ENCODE assay signal across 17 mouse cellular contexts in the genomic region with DNA sequence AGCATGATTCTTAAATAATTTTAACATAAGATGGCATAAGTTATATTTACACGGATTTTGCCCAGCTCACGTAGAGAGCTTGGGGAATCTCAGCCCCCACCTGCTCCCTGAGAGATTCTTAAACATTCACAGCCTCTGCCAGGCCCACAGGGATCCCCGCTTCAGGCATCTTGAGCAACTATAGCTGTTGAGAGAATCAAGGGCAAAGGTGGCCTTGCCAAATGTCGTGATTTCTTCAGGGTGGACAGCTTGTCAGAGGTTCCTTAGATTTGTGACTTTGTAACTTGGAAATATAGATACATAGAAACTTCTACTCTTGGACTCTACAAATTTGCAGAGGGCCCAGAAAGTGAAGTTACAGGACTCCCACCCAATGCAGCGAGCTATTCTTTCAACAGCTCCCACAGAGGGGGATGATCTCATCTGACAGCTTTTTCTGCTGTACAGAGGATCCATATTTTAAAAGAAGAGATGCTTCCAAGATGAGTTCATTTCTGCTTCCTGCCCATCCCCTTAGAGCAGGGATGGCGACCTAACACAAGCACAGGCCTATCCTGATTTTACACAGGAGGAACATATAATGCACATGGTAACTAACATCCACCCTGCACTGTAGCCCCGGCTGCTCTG. TPM values are rescaled to one million over a fixed set of nuclear protein-coding genes. Genes with fewer than 3 reads are reported as not detected.
DNase-seq lines count a peak whose midpoint lies in the region; ATAC-seq lines count a peak whose summit lies in the region.
"Had no signal": no experiment of that assay in that cellular context is flagged by ENCODE, and none has a peak within 500 bp of the region (broad histone marks: within the 10 kb centered on the region; RNA-seq: fewer than 3 reads in every experiment).

No protein-coding gene starts in this region.

- DNase-seq in forebrain, embryonic 11.5 days (ENCODE audit: low spot score): peak; percentile 47
- no peak for DNase-seq in forebrain, embryonic 14.5 days (ENCODE audit: low spot score)
- no peak for DNase-seq in kidney, postnatal 10 days
- peak; percentile 92 for DNase-seq in adipocyte (ENCODE audit: low spot score)
- DNase-seq in limb, embryonic 10.5 days (ENCODE audit: low spot score): no peak
- no peak for DNase-seq in cerebellum, postnatal 14 days
- DNase-seq in spleen, postnatal 14 days (ENCODE audit: low spot score in 2 of 2): no peak
- DNase-seq: cerebellum, adult 2 months; kidney, adult 18-20 months; lung, adult 2 months had no signal

- no peak overlapping the region for H3K27ac ChIP-seq in forebrain, embryonic 11.5 days (ENCODE audit: low read depth, low read length)
- H3K27ac ChIP-seq in forebrain, embryonic 14.5 days (ENCODE audit: low read depth, low read length): no peak overlapping the region
- H3K27ac ChIP-seq in kidney, embryonic 15.5 days: 0 out of 2 replicates have a peak overlapping the region, but pooled peaks have one; percentile 48
- H3K27ac ChIP-seq in limb, embryonic 10.5 days: peak overlapping the region; percentile 96

- no peaks in the 10 kb centered on the region for H3K36me3 ChIP-seq in forebrain, embryonic 11.5 days (ENCODE audit: control insufficient read depth, insufficient read depth, low read length)
- no peaks in the 10 kb centered on the region for H3K36me3 ChIP-seq in forebrain, embryonic 14.5 days (ENCODE audit: control insufficient read depth, insufficient read depth, low read length)
- no peaks in the 10 kb centered on the region for H3K36me3 ChIP-seq in kidney, embryonic 15.5 days
- peaks cover 58% of the 10 kb centered on the region for H3K36me3 ChIP-seq in limb, embryonic 10.5 days
- H3K36me3 ChIP-seq: neural tube, embryonic 15.5 days had no signal

- H3K4me2 ChIP-seq in forebrain, embryonic 11.5 days (ENCODE audit: low read depth, low read length, severe bottlenecking): no peak overlapping the region
- no peak overlapping the region for H3K4me2 ChIP-seq in forebrain, embryonic 14.5 days (ENCODE audit: low read length)
- H3K4me2 ChIP-seq in kidney, embryonic 15.5 days: no peak overlapping the region
- H3K4me2 ChIP-seq: heart, embryonic 11.5 days; hindbrain, embryonic 14.5 days had no signal

- peaks cover 12% of the 10 kb centered on the region; the same call in 1 of the 2 replicates for H3K4me1 ChIP-seq in forebrain, embryonic 11.5 days (replicated peaks; ENCODE audit: control insufficient read depth, insufficient read depth, low read length)
- H3K4me1 ChIP-seq in forebrain, embryonic 14.5 days (ENCODE audit: control insufficient read depth, insufficient read depth, low read length): peaks cover 18% of the 10 kb centered on the region
- peaks cover 36% of the 10 kb centered on the region for H3K4me1 ChIP-seq in kidney, embryonic 15.5 days
- H3K4me1 ChIP-seq in limb, embryonic 10.5 days: peaks cover 75% of the 10 kb centered on the region

- 80% methylated on average over 7 of the region's 7 CpGs for WGBS in forebrain, embryonic 11.5 days
- WGBS in forebrain, embryonic 14.5 days: 79% methylated on average over 7 of the region's 7 CpGs
- 59% methylated on average over 7 of the region's 7 CpGs for WGBS in kidney, embryonic 15.5 days
- 84% methylated on average over 7 of the region's 7 CpGs for WGBS in limb, embryonic 10.5 days

- no peak overlapping the region for H3K4me3 ChIP-seq in forebrain, embryonic 11.5 days (ENCODE audit: low read depth, low read length)
- H3K4me3 ChIP-seq in forebrain, embryonic 14.5 days (ENCODE audit: low read depth, low read length): no peak overlapping the region
- H3K4me3 ChIP-seq in kidney, embryonic 15.5 days (replicated peaks): no peak overlapping the region
- no peak overlapping the region for H3K4me3 ChIP-seq in limb, embryonic 10.5 days
- H3K4me3 ChIP-seq: layer of hippocampus, adult 2 months; neural tube, embryonic 15.5 days had no signal

- H3K27me3 ChIP-seq in forebrain, embryonic 11.5 days (ENCODE audit: control insufficient read depth, insufficient read depth, low read length): no peaks in the 10 kb centered on the region
- no peaks in the 10 kb centered on the region for H3K27me3 ChIP-seq in forebrain, embryonic 14.5 days (replicated peaks; ENCODE audit: control insufficient read depth, insufficient read depth, low read length)
- no peaks in the 10 kb centered on the region for H3K27me3 ChIP-seq in kidney, embryonic 15.5 days
- H3K27me3 ChIP-seq in limb, embryonic 10.5 days (ENCODE audit: low read depth, poor library complexity, severe bottlenecking): no peaks in the 10 kb centered on the region
- H3K27me3 ChIP-seq: neural tube, embryonic 15.5 days had no signal

- H3K9me3 ChIP-seq in forebrain, embryonic 11.5 days (ENCODE audit: control insufficient read depth, low read length): no peaks in the 10 kb centered on the region; the same call in 1 of the 2 replicates
- H3K9me3 ChIP-seq in forebrain, embryonic 14.5 days (replicated peaks; ENCODE audit: control insufficient read depth, low read length): no peaks in the 10 kb centered on the region
- no peaks in the 10 kb centered on the region for H3K9me3 ChIP-seq in kidney, embryonic 15.5 days (replicated peaks)
- H3K9me3 ChIP-seq in limb, embryonic 10.5 days (replicated peaks): no peaks in the 10 kb centered on the region
- H3K9me3 ChIP-seq: neural tube, embryonic 15.5 days had no signal

- ATAC-seq in forebrain, embryonic 11.5 days (replicated peaks; ENCODE audit: low FRiP score): no peak
- ATAC-seq in forebrain, embryonic 14.5 days: no peak
- ATAC-seq in kidney, embryonic 15.5 days (replicated peaks; ENCODE audit: low FRiP score): no peak

- H3K9ac ChIP-seq in forebrain, embryonic 11.5 days (ENCODE audit: low read length): no peak overlapping the region
- no peak overlapping the region for H3K9ac ChIP-seq in forebrain, embryonic 14.5 days (ENCODE audit: low read length)
- H3K9ac ChIP-seq in kidney, embryonic 15.5 days: no peak overlapping the region
- H3K9ac ChIP-seq: hindbrain, embryonic 14.5 days; neural tube, embryonic 15.5 days had no signal

RNA-seq across cellular contexts. Expression of a gene that starts 12.1 kb away (rescaled TPM):
- polyA plus RNA-seq in forebrain, embryonic 11.5 days (2014; fragmentation: Nextera tagmentation; extraction: Ambion mirVana): 4.0 TPM in 2 replicates
- polyA plus RNA-seq in forebrain, embryonic 14.5 days (2014; fragmentation: Nextera tagmentation; extraction: Ambion mirVana): 4.5 and 5.4 TPM in 2 replicates
- polyA plus RNA-seq in kidney, embryonic 15.5 days (2015; fragmentation: Nextera tagmentation; extraction: Ambion mirVana): 20.2 and 21.5 TPM in 2 replicates
- polyA plus RNA-seq in limb, embryonic 10.5 days (2016; fragmentation: Nextera tagmentation; extraction: Ambion mirVana): 109 and 110 TPM in 2 replicates
- polyA plus RNA-seq: C2C12 had no signal

RNA-seq across cellular contexts. Expression of a gene that starts 14.7 kb away (rescaled TPM):
- 5.4 and 5.6 TPM in 2 replicates for polyA plus RNA-seq in forebrain, embryonic 11.5 days (2014; fragmentation: Nextera tagmentation; extraction: Ambion mirVana)
- 2.3 and 2.8 TPM in 2 replicates for polyA plus RNA-seq in forebrain, embryonic 14.5 days (2014; fragmentation: Nextera tagmentation; extraction: Ambion mirVana)
- polyA plus RNA-seq in kidney, embryonic 15.5 days (2015; fragmentation: Nextera tagmentation; extraction: Ambion mirVana): 0.18 and 0.37 TPM in 2 replicates
- polyA plus RNA-seq in limb, embryonic 10.5 days (2016; fragmentation: Nextera tagmentation; extraction: Ambion mirVana): 1.1 and 1.4 TPM in 2 replicates
- polyA plus RNA-seq: C2C12; spleen, adult 2 months had no signal

RNA-seq across cellular contexts. Expression of a gene that starts 43.8 kb away (rescaled TPM):
- not detected in 2 replicates for polyA plus RNA-seq in forebrain, embryonic 11.5 days (2014; fragmentation: Nextera tagmentation; extraction: Ambion mirVana)
- 0.16 and 0.20 TPM in 2 replicates for polyA plus RNA-seq in forebrain, embryonic 14.5 days (2014; fragmentation: Nextera tagmentation; extraction: Ambion mirVana)
- polyA plus RNA-seq in kidney, embryonic 15.5 days (2015; fragmentation: Nextera tagmentation; extraction: Ambion mirVana): not detected in 2 replicates
- polyA plus RNA-seq in limb, embryonic 10.5 days (2016; fragmentation: Nextera tagmentation; extraction: Ambion mirVana): 0.38 and 0.59 TPM in 2 replicates
- polyA plus RNA-seq: lung, adult 2 months; neural tube, embryonic 15.5 days; spleen, adult 2 months had no signal

RNA-seq across cellular contexts. Expression of a gene that starts 43.9 kb away (rescaled TPM):
- polyA plus RNA-seq in forebrain, embryonic 11.5 days (2014; fragmentation: Nextera tagmentation; extraction: Ambion mirVana): 54.2 and 60.2 TPM in 2 replicates
- 37.8 and 44.5 TPM in 2 replicates for polyA plus RNA-seq in forebrain, embryonic 14.5 days (2014; fragmentation: Nextera tagmentation; extraction: Ambion mirVana)
- polyA plus RNA-seq in kidney, embryonic 15.5 days (2015; fragmentation: Nextera tagmentation; extraction: Ambion mirVana): 44.5 and 46.6 TPM in 2 replicates
- polyA plus RNA-seq in limb, embryonic 10.5 days (2016; fragmentation: Nextera tagmentation; extraction: Ambion mirVana): 45.7 and 51.6 TPM in 2 replicates

RNA-seq across cellular contexts. Expression of a gene that starts 57.3 kb away (rescaled TPM):
- polyA plus RNA-seq in forebrain, embryonic 11.5 days (2014; fragmentation: Nextera tagmentation; extraction: Ambion mirVana): 0.15 and 0.72 TPM in 2 replicates
- polyA plus RNA-seq in forebrain, embryonic 14.5 days (2014; fragmentation: Nextera tagmentation; extraction: Ambion mirVana): 0.10 TPM in 2 replicates
- polyA plus RNA-seq in kidney, embryonic 15.5 days (2015; fragmentation: Nextera tagmentation; extraction: Ambion mirVana): 0.40 and 0.66 TPM in 2 replicates
- polyA plus RNA-seq in limb, embryonic 10.5 days (2016; fragmentation: Nextera tagmentation; extraction: Ambion mirVana): 0.23 and 0.35 TPM in 2 replicates
- polyA plus RNA-seq: C2C12; cerebellum, adult 2 months; lung, adult 2 months; neural tube, embryonic 15.5 days; spleen, adult 2 months had no signal

Comparison
In these comparisons a context has a peak if more than half of its experiments do, and no peak if none do; other contexts are left out.
1. DNase-seq: peak in forebrain, embryonic 11.5 days (single experiment) and adipocyte (single experiment); none in forebrain, embryonic 14.5 days (single experiment), kidney, postnatal 10 days (single experiment), limb, embryonic 10.5 days (single experiment), cerebellum, postnatal 14 days (0 of 2) and spleen, postnatal 14 days (0 of 2).
2. H3K27ac ChIP-seq: peak in kidney, embryonic 15.5 days (single experiment) and limb, embryonic 10.5 days (single experiment); none in forebrain, embryonic 11.5 days (single experiment) and forebrain, embryonic 14.5 days (single experiment).